Mouse (Mus musculus) MEL (cell line): ENCODE results near the gene Rpl29.

ENCODE experiments used
- CTCF ChIP-seq, 3 experiments: IDR thresholded peaks in 2 of 3; conservative IDR thresholded peaks in 1 of 3; 2 replicates each; pipeline ENCODE4 v1.5.1; 2011 to 2012; ENCODE audit warnings: low read length in 3 of 3, low read depth in 2 of 3, mild to moderate bottlenecking in 2 of 3, improper control_type of control experiment in 1 of 3, inconsistent platforms in 1 of 3, mixed read lengths in 1 of 3, moderate library complexity in 1 of 3; ENCODE audit not compliant: control insufficient read depth in 1 of 3, insufficient read depth in 1 of 3, poor library complexity in 1 of 3, severe bottlenecking in 1 of 3
- ZNF384 ChIP-seq: IDR thresholded peaks from 2 replicates; pipeline ENCODE4 v1.6.1; 2012; ENCODE audit warnings: low read depth, mild to moderate bottlenecking, inconsistent platforms, low read length, improper control_type of control experiment

DNA sequence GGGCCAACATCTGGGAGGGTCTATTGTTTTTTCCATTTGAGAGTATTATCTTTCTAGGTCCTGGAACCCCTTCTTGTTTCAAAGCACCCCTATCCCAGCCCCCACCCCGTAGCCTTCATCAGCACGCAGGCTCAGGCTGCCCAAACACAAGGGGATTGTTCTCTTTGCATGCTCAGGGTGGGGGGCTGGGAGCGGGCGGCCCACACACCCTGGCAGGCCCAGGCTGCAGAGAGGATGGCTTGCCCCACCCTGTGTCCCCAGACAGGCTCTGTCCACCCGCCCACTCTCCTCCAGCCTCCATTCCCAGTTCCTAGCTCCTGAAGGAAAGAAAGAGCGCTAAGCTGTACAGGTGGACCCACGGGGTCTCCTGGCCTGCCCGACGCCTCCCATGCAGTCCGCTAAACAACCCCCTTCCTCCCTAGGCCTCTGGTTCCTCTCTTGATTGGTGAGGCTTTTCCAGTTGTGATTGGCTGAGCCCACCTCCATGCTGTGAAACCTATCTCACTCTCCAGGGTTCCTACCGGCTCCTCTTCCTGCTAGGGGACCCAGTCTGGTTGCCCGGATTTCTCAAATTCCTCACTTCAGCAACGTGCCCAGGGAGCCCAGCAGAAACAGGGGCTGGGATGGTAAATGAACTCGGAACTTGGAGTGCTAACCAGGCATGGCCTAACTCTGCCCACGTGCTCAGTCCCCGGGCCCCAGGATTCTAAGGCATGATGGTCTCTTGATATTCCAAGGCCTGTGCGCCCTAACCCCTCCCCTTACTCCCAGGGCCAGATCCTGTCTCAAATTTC, 25.8 kb downstream of the Rpl29 start:
- no peak for TF ChIP-seq ZNF384
- TF ChIP-seq CTCF (IDR thresholded peaks at IDR 0.05 in 2 of 3, conservative IDR thresholded peaks at IDR 0.05 in 1 of 3; ENCODE audit: control insufficient read depth in 1 of 3, insufficient read depth in 1 of 3, low read depth in 2 of 3, low read length in 3 of 3, poor library complexity in 1 of 3, severe bottlenecking in 1 of 3): no peak
